Mouse (Mus musculus): ENCODE data around the gene Tnrc6c.

Gene Tnrc6c

GRCm38 (mm10) chr11:117730490-117730838 is 76.4 kb downstream of the Tnrc6c start:
- no peak for DNase-seq

DNA sequence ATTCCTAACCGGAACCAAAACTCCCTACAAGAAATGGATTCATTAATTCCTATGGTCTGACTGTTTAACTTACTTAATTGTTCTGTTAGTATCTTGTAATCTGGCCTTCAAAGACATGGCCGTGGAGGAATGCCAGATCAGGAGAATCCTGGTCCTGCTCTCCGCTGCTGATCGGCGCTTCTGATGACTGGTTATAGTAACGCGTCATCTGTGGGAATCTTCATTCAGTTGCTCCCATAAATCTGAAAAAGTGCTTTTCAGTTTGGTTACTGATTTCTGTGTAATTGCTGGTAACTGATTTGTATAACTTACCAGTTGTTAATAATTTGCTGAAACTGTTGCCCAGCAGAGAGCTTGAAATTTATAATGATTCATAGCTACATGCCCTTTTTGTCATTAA is 77.4 kb downstream of the Tnrc6c start:
- peak; percentile 39 for DNase-seq

- DNase-seq: peak; percentile 58
Observed at GRCm38 (mm10) chr11:117736037-117736689, 82.1 kb downstream of the Tnrc6c start.

DNA sequence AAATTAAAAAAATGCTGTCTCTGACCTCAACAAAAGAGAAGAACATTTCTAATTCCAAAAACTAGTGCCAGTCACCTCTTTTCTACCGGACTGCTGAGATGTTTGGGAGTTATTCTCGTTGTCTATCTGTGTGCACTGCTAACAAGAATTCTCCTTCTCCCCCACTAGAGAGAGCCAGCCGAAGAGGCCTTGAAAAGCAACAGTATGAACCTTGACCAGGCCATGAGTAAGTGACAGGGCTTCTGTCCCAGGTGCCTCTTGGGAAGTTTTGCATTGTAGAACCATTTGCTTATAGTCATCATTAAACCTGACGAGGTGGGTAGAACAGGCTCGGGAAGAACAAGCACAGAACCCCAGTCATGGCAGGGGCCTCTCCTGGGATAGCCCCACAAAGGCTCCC is 84.0 kb downstream of the Tnrc6c start:
- no peak for DNase-seq

- peak; percentile 54 for DNase-seq
Observed at GRCm38 (mm10) chr11:117741128-117741527, 87.0 kb downstream of the Tnrc6c start.

DNA sequence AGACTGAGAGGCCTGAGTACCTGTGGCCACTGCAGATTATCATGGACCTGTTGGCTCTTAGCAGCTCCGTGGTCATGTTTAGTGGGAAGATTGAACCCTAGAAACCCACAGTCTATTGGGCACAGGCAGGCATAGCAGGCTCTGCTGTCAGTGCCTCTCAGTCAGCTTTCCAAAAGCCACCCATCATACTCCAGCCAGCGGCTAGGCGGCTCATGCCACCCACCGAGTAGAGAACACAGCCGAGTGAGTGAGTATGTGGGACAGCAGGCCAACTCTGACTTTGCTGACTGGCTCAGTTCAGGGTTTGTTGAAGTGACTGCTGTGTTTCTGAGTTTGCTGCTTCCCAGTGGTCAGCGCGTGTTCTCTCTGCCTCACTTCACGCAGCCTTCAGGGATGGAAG is 88.2 kb downstream of the Tnrc6c start:
- no peak for DNase-seq

GRCm38 (mm10) chr11:117742715-117743114 is 88.6 kb downstream of the Tnrc6c start:
- DNase-seq: no peak

DNA sequence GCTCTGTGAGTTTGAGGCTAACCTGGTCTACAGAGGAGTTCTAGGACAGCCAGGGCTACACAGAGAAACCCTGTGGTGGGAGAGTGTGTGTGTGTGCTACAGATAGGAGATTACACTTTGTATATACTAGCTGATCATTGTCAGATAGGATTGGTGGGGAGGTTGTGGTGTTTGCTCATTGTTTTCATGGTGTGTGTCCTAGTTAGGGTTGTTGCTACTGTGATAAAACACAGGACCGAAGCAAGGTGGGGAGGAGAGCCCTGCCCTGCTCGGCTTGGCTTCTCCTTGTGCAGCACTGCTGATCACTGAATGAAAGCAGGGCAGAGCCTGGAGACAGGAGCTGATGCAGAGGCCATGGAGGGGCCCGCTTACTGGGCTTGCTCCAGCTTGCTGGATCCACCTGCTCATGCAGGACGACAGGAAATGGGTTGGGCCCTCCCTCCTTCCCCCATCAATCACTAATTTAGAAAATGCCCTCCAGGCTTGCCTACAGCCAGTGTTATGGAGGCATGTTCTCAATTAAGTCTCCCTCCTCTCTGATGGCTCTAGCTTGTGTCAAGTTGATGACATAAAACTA is 89.5 kb downstream of the Tnrc6c start:
- DNase-seq: no peak

GRCm38 (mm10) chr11:117748628-117749027 is 94.5 kb downstream of the Tnrc6c start:
- no peak for DNase-seq

GRCm38 (mm10) chr11:117749414-117749813 is 95.3 kb downstream of the Tnrc6c start:
- DNase-seq: no peak

- DNase-seq: peak; percentile 35
Observed at GRCm38 (mm10) chr11:117751544-117751943, 97.5 kb downstream of the Tnrc6c start.

GRCm38 (mm10) chr11:117755891-117756290 is 101.8 kb downstream of the Tnrc6c start:
- DNase-seq: no peak

GRCm38 (mm10) chr11:117759267-117759666 is 105.2 kb downstream of the Tnrc6c start:
- DNase-seq: no peak

DNA sequence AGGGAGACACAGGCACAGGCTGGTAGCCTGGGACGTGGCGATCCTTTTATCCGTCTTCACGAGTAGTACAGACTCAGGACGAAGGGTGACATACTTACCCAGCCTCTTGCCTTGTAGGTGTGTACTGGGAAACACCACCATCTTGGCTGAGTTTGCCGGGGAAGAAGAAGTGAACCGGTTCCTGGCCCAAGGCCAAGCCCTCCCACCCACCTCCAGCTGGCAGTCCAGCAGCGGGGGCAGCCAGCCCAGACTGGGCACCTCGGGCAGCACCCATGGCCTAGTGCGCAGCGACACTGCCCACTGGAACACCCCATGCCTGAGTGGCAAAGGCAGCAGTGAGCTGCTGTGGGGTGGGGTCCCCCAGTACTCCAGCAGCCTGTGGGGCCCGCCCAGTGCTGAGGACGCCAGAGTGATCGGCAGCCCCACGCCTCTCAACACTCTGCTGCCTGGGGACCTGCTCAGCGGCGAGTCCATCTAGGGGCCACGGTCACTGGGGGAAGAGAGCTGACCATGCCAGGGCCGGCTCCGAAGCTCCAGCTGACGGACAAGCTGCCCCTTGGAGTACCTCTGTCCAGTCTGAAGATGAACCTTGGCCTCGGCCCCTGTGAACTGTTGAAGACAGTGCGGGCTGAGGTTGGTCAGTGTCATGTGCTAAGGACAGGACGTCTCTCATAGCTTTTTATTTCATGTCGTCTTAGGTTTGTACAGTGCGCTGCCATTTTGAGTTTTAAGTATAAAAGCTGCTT is 106.5 kb downstream of the Tnrc6c start:
- peak; percentile 45 for DNase-seq

DNA sequence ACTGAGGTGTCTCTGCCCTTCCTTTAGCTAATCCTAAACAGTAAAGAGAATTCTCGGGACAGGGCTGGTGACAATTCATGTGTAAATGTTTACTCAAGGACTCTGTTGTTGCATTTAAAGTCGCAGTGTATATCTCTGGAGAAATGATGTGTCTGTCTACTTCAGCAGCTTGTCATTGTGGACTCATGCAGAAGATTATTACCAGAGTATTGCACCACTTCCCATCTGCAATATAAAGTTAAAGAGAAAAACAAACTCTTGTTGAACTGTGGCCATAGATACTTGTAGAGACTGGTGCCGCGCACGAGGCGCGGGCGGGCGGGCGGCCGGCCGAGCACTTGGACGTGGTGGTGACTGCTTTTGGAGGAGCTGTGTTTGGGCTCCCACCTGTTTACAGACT is 107.7 kb downstream of the Tnrc6c start:
- no peak for DNase-seq

GRCm38 (mm10) chr11:117762246-117762645 is 108.2 kb downstream of the Tnrc6c start:
- DNase-seq: no peak

- no peak for DNase-seq
Observed at GRCm38 (mm10) chr11:117764319-117764718, 110.2 kb downstream of the Tnrc6c start.

GRCm38 (mm10) chr11:117765361-117765760 is 111.3 kb downstream of the Tnrc6c start:
- no peak for DNase-seq

- DNase-seq: no peak
Observed at GRCm38 (mm10) chr11:117766275-117766674, 112.2 kb downstream of the Tnrc6c start.

DNA sequence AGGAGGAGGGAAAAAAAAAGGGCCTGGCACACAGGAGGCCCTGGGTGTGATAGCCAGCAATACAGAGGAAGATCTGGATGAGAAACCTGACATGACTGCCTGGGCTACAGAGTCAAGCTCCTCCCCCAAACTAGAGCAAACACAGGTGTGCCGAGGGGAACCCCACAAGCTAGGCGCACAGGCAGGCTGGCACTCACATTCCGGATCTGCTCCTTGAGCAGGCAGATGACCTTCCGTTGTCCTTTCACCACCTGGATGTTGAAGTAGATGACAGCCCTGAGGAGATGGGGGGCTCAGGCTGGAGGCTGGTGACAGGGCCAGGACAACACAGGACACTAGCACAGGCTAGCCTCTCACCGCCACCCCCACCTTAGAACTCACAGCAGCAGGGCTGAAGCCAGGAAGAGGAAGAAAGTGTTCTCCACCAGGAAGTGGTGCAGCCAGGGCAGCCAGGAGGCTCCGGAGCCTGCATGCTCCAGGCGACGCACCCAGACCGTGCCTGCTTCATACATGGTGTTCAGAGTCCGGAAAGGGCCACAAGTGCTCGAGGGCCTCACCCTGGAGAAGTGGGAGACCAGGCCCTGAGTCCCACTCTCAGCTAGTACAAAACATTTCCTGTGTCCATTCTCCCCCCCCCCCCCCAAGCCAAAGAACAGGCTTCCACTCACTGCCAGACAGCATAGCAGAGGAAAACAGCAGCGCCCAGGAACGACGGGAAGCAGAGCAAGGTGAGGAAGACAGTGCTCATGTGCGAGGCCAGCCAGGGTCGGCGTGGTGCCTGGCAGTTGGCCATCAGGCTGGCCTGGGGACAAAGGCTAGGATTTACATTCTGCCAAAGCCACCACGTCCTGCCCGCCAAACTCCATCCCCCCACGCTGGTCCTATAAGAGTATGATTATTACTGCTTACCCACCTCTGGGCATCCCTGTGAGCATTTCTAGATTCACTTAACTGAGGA is 114.9 kb downstream of the Tnrc6c start:
- DNase-seq: no peak

DNA sequence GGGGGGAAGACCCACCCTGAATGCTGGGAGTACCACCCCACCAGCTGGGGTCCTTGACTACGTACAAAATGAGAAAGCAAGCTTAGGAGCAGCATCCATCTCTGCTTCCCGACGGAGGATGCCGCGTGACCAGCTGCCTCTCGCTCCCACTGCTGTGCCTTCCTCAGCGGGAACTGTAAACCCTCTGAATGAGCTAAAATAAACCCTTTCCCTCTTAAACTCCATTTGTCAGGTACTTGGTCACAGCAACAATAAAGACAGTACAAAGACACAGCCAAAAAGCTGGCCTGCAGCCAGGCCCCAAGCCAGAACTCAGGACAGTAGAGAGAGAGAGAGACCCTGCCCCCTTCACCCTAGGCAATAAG is 115.6 kb downstream of the Tnrc6c start:
- no peak for DNase-seq

- no peak for DNase-seq
Observed at GRCm38 (mm10) chr11:117770407-117770806, 116.3 kb downstream of the Tnrc6c start.

DNA sequence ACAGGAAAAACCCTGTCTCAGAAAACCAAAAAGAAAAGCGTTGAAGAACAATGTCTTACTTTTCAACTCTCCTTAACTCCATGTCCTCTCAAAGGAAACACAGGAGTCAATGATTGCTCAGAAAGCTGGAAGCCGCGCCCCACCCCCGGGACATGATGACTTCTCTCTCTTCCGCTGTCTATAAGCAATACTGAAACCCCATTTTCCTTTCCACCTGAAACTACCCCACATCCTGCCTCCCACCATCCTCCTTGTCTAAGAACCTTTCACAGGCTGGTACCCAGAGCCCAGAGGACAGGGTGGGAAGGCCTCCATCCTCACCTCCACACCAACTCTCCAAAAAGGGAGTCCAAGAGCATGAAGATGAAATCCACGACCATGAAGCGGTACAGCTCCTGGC is 118.3 kb downstream of the Tnrc6c start:
- no peak for DNase-seq

Measured in kidney, adult 11 months (tissue).